Mouse (Mus musculus) frontal cortex, adult 2 months (tissue): ENCODE results near the gene Gm13285. TPM values are rescaled to one million over a fixed set of nuclear protein-coding genes. Genes with fewer than 3 reads are reported as not detected.
"Not testable (repeated sequence)": the region's sequence is repeated elsewhere in the genome, so short reads cannot be mapped to it uniquely, and the experiment has no call there.

Source experiments
- DNase-seq, 2 experiments: peaks; one replicate each; pipeline ENCODE4 v3.0.0; 2022; ENCODE audit warnings: low spot score in 1 of 2; ENCODE audit errors: extremely low spot score in 1 of 2
- polyA plus RNA-seq: library from polyadenylated mRNA; depleted of rRNA; stranded (reverse); fragments of >200 nt; gene quantifications from 2 replicates; pipeline ENCODE4 v1.2.3, GENCODE M21; 2012; rRNA removed

The Gm13285 gene
- not detected in 2 replicates for polyA plus RNA-seq

DNA sequence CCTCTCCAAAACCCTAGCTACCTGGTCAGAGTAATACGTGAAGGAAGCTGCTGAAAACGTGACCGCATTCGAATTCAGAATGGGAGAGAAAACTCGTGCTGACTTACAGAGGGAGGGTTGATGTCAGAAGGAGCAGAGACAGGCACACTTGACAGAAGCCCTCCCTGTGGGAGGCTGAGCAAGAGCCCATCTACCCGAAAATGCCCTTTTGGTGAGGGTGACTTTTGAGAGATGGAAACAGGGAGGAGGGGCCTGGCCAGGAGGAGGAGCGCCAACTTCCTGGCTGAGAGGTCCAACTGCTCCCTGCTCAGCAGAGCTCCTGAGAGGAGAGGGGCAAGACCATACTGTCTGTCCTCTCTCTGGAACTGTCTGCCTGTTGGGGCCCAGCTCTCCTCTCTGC is at the start of gene Gm13285:
TSS of gene Gm13285 (plus strand) at position 301 of the 400 bp plus-strand sequence.
- DNase-seq, result not testable (repeated sequence)

DNA sequence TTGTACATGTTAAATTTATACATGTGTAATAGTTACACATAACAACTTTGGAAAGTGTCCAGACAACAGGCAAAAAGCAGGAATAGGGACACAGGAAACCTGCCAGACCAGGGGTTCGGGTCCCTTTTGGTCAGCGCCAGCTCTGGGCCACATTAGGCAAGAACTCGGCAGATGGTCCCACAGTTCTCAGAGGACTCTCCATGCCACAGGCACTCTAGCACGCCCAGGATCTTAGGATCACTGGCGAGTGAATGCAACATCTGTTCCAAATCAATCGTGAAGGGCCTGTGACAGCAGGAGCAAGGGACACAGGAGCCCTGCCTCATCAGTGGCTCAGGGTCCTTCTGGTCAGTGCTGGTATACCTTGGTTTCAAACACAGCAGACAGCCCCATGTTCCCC is 49.5 kb upstream of the Gm13285 start:
- no peak for DNase-seq

DNA sequence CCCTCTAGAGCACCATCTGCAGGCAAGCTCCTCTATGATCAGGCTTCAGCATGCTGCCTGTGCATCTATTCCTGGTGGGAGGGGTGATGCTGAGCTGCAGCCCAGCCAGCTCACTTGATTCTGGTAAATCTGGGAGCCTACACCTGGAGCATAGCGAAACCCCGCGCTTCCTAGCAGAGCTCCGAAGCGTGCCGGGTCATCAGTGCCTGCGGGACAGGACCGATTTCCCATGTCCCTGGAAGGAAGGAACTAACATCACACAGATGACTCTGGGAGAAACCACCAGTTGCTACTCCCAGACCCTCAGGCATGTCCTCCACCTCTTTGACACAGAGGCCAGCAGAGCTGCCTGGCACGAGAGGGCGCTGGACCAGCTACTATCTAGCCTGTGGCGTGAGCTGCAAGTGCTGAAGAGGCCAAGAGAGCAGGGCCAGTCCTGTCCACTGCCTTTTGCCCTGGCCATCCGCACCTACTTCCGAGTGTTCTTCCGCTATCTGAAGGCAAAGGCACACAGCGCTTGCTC is 44.6 kb upstream of the Gm13285 start, which contains the start of gene Gm13271:
TSS of gene Gm13271 (plus strand) at position 51 of the 523 bp plus-strand sequence.
- DNase-seq, result peak; percentile 65 to 83

DNA sequence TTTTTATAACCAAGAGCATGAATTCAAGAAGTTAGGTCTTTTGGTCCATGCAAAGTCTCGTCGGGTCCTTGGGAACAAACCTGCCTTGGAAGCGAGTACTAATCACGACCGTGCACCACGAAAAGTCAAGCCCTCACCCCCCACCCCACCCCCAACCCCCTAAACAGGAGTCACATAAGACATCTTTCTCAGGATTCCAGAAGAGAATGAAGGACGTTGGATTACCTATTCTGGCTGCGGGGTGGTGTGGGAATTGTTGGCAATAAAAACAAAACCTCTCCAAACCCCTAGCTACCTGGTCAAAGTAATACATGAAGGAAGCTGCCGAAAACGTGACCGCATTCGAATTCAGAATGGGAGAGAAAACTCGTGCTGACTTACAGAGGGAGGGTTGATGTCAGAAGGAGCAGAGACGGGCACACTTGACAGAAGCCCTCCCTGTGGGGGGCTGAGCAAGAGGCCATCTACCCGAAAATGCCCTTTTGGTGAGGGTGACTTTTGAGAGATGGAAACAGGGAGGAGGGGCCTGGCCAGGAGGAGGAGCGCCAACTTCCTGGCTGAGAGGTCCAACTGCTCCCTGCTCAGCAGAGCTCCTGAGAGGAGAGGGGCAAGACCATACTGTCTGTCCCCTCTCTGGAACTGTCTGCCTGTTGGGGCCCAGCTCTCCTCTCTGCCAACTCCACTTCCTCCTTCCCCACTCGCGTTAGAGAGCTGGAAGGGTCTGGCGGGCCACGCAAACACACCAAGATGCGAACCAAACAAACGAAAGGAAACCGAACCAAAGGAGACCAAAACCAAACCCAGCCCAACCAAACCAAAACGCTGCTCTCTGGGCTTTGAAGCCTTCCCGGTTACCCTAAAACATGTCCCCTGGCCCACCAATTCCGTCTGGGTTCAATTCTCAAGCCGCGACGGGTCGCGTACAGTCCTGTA is 42.6 kb upstream of the Gm13285 start:
- DNase-seq, result not testable (repeated sequence)

DNA sequence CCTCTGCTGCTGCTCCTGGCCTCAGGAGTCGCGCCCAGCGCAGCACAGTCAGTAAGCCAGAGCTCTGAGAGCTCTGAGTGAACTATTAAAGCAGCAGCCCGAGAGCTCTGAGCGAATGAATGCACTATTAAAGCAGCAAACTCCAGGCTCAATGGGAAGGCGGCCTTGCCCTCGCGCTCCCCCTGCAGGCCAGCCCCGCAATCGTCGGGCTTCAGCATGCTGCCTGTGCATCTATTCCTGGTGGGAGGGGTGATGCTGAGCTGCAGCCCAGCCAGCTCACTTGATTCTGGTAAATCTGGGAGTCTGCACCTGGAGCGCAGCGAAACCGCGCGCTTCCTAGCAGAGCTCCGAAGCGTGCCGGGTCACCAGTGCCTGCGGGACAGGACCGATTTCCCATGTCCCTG is 41.8 kb upstream of the Gm13285 start:
- peak; percentile 91 to 94 for DNase-seq

DNA sequence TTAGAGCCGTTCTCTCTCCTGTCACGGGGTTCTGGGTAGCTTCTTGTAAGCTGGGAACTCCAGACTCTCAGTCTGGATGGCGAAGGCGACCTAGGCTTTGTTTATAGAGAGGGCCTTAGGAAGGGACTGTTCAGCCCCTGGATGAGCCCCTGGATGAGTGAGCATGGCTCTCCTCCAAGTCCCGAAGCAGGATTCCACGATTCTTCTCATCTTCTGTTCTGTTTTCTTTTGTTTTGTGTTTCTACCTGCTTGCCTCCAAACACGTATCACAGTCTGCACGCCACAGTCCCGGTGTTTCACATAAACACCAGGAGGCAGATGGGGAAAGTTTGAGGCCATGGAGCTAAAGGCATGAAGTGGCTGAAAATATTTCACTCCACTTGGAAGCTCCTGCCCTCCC is 40.7 kb upstream of the Gm13285 start:
- not testable (repeated sequence) for DNase-seq

- peak; percentile 24 to 43 for DNase-seq
Measured at GRCm38 (mm10) chr4:88759610-88760268, 39.7 kb upstream of the Gm13285 start, which contains the start of gene Gm13283. Gm13283 (plus strand) TSS chr4:88760119.

- DNase-seq, result peak in 1 of 2 experiments; percentile 48
Measured at GRCm38 (mm10) chr4:88760431-88760830, 39.0 kb upstream of the Gm13285 start.

GRCm38 (mm10) chr4:88761776-88762175 is 37.7 kb upstream of the Gm13285 start:
- DNase-seq, result peak; percentile 59 to 73

DNA sequence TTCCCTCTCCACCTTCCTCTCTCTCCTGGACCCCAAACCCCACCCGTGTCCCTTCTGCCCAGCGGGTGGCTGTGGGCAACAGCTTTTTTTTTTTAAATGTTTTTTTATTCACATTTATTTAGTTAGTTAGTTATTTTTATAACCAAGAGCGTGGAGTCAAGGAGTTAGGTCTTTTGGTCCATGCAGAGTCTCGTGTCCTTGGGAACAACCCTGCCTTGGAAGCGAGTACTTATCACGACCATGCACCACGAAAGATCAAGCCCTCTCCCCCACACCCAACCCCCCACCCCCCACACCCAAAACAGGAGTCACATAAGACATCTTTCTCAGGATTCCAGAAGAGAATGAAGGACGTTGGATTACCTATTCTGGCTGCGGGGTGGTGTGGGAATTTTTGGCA is 37.1 kb upstream of the Gm13285 start:
- not testable (repeated sequence) for DNase-seq

GRCm38 (mm10) chr4:88763384-88764018 is 36.0 kb upstream of the Gm13285 start:
- not testable (repeated sequence) for DNase-seq

DNA sequence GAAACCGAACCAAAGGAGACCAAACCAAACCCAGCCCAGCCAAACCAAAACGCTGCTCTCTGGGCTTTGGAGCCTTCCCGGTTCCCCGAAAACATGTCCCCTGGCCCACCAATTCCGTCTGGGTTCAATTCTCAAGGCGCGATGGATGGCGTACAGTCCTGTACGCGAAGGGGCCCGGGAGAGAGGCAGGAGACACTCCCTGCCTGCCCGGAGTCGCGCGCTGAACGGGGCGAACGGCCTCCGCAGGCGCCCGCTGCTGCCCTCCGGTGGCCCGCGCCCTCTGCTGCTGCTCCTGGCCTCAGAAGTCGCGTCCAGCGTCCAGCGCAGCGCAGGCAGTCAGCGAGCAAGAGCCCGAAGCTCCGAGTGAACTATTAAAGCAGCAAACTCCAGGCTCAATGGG is 25.9 kb upstream of the Gm13285 start, which contains the start of gene Gm13290:
TSS of gene Gm13290 (plus strand) at position 301 of the 400 bp plus-strand sequence.
- not testable (repeated sequence) for DNase-seq

GRCm38 (mm10) chr4:88776622-88777021 is 22.8 kb upstream of the Gm13285 start, which contains the start of gene Gm13289:
Gm13289 (plus strand) TSS chr4:88776922.
- not testable (repeated sequence) for DNase-seq

DNA sequence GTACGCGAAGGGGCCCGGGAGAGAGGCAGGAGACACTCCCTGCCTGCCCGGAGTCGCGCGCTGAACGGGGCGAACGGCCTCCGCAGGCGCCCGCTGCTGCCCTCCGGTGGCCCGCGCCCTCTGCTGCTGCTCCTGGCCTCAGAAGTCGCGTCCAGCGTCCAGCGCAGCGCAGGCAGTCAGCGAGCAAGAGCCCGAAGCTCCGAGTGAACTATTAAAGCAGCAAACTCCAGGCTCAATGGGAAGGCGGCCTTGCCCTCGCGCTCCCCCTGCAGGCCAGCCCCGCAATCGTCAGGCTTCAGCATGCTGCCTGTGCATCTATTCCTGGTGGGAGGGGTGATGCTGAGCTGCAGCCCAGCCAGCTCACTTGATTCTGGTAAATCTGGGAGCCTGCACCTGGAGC is 19.9 kb upstream of the Gm13285 start, which contains the start of gene Gm13272:
TSS of gene Gm13272 (plus strand) at position 301 of the 400 bp plus-strand sequence.
- not testable (repeated sequence) for DNase-seq

GRCm38 (mm10) chr4:88780320-88780719 is 19.1 kb upstream of the Gm13285 start:
- DNase-seq, result not testable (repeated sequence)

GRCm38 (mm10) chr4:88781831-88782230 is 17.6 kb upstream of the Gm13285 start, which contains the start of gene Ifnz:
Ifnz (plus strand) TSS chr4:88782131.
- DNase-seq, result not testable (repeated sequence)

GRCm38 (mm10) chr4:88782335-88782734 is 17.1 kb upstream of the Gm13285 start:
- DNase-seq, result not testable (repeated sequence)

DNA sequence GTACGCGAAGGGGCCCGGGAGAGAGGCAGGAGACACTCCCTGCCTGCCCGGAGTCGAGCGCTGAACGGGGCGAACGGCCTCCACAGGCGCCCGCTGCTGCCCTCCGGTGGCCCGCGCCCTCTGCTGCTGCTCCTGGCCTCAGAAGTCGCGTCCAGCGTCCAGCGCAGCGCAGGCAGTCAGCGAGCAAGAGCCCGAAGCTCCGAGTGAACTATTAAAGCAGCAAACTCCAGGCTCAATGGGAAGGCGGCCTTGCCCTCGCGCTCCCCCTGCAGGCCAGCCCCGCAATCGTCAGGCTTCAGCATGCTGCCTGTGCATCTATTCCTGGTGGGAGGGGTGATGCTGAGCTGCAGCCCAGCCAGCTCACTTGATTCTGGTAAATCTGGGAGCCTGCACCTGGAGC is 14.1 kb upstream of the Gm13285 start, which contains the start of gene Gm13276:
TSS of gene Gm13276 (plus strand) at position 301 of the 400 bp plus-strand sequence.
- DNase-seq, result not testable (repeated sequence)

- peak; percentile 16 to 80 for DNase-seq
Measured at GRCm38 (mm10) chr4:88788402-88788801, 11.1 kb upstream of the Gm13285 start, which contains the start of gene Gm13277. Gm13277 (plus strand) TSS chr4:88788632.

- DNase-seq, result not testable (repeated sequence)
Measured at GRCm38 (mm10) chr4:88791250-88791649, 8.2 kb upstream of the Gm13285 start, which contains the start of gene Gm13278. Gm13278 (plus strand) TSS chr4:88791550.
